Mouse (Mus musculus) bone marrow macrophage, adult 2 months (primary cell): ENCODE data around the gene Coq9.

Source experiments
- CTCF ChIP-seq: IDR thresholded peaks from 2 replicates; pipeline ENCODE4 v1.5.1; 2012; ENCODE audit warnings: low read depth, mild to moderate bottlenecking, low read length, moderate library complexity
- POLR2A ChIP-seq: IDR thresholded peaks from 2 replicates; pipeline ENCODE4 v1.6.1; 2012; ENCODE audit warnings: mild to moderate bottlenecking, low read depth, low read length, borderline replicate concordance

GRCm38 (mm10) chr8:94807506-94807905 lies 30.6 kb upstream of the Coq9 start:
- TF ChIP-seq CTCF (no peak), POLR2A (no peak)
